Mouse (Mus musculus): ENCODE data around the gene Uap1. TPM values are rescaled to one million over a fixed set of nuclear protein-coding genes. Genes with fewer than 3 reads are reported as not detected.
"Not testable (repeated sequence)": the region's sequence is repeated elsewhere in the genome, so short reads cannot be mapped to it uniquely, and the experiment has no call there.

Gene Uap1
- total RNA-seq, 2 experiments from 2014 or later, result 53.4 to 57.6 TPM

- DNase-seq, result no peak
These were observed 63.0 kb downstream of the Uap1 start for GRCm38 (mm10) chr1:170111651-170112226.

GRCm38 (mm10) chr1:170110516-170111332 lies 64.0 kb downstream of the Uap1 start, which contains the start of gene Ddr2:
TSS of gene Ddr2 (minus strand) at chr1:170110762.
- DNase-seq, result no peak

- DNase-seq, result no peak
These were observed 64.8 kb downstream of the Uap1 start for GRCm38 (mm10) chr1:170109776-170110515.

- not testable (repeated sequence) for DNase-seq
These were observed 71.9 kb downstream of the Uap1 start for GRCm38 (mm10) chr1:170102814-170103213.

Other genes with a start within 250 kb of the Uap1 start
- gene Ccdc190, start 246.3 kb downstream of the Uap1 start, total RNA-seq (2021), result 10 to 100 TPM; 22.9 to 24.7 TPM
- 10 to 100 TPM; 15.0 to 15.4 TPM for gene Hsd17b7, start 205.7 kb downstream of the Uap1 start, total RNA-seq (2021)
- gene Ddr2, start 64.2 kb downstream of the Uap1 start, total RNA-seq (2021), result 1 to 10 TPM; 4.6 to 7.7 TPM
- gene Uhmk1, start 40.4 kb upstream of the Uap1 start, total RNA-seq (2021), result 100 to 1,000 TPM; 143 to 157 TPM
- gene Sh2d1b2, start 57.8 kb upstream of the Uap1 start, total RNA-seq (2021), result not detected
- not detected for gene Sh2d1b1, start 102.4 kb upstream of the Uap1 start, total RNA-seq (2021)
- gene Gm7694, start 131.4 kb upstream of the Uap1 start, total RNA-seq (2021), result 1 to 10 TPM; 3.7 to 5.0 TPM
- not detected for gene Spata46, start 133.8 kb upstream of the Uap1 start, total RNA-seq (2021)